Mouse (Mus musculus): Measurements from ENCODE around the gene Nt5c2. TPM values are rescaled to one million over a fixed set of nuclear protein-coding genes. Genes with fewer than 3 reads are reported as not detected.

The Nt5c2 gene
- polyA plus RNA-seq, 2 experiments: 32.9 to 67.1 TPM

GRCm38 (mm10) chr19:46962171-46962772 is 52.7 kb downstream of the Nt5c2 start:
- H3K27me3 ChIP-seq (ENCODE audit: control insufficient read depth, insufficient read depth, low read length): no peaks in the 10 kb centered on the region
- H3K4me3 ChIP-seq (replicated peaks; ENCODE audit: low read length): peak overlapping the region; percentile 80
- no peaks in the 10 kb centered on the region for H3K9me3 ChIP-seq (ENCODE audit: control insufficient read depth, low read length)
- ATAC-seq (ENCODE audit: low FRiP score, low read depth) (peak; percentile 94), DNase-seq (ENCODE audit: low spot score) (peak; percentile 79)
- peak overlapping the region; percentile 74 for H3K4me2 ChIP-seq (replicated peaks; ENCODE audit: low read depth, low read length, severe bottlenecking)
- no peak for TF ChIP-seq POLR2A (IDR thresholded peaks at IDR 0.05; ENCODE audit: borderline replicate concordance, extremely low read depth, insufficient read depth, insufficient read length)
- H3K4me1 ChIP-seq (ENCODE audit: control insufficient read depth, insufficient read depth, low read length): peaks cover 24% of the 10 kb centered on the region
- H3K27ac ChIP-seq (replicated peaks; ENCODE audit: low read depth, low read length): peak overlapping the region; percentile 97
- peak overlapping the region; percentile 94 for H3K9ac ChIP-seq (ENCODE audit: low read depth, low read length, severe bottlenecking)
- 1% methylated on average over 9 of the region's 54 CpGs for WGBS
- H3K36me3 ChIP-seq (ENCODE audit: control insufficient read depth, insufficient read depth, low read length): no peaks in the 10 kb centered on the region; the same call in 1 of the 2 replicates

GRCm38 (mm10) chr19:46961652-46962051 is 53.3 kb downstream of the Nt5c2 start:
- H3K36me3 ChIP-seq (ENCODE audit: control insufficient read depth, insufficient read depth, low read length): no peaks in the 10 kb centered on the region; the same call in 1 of the 2 replicates
- peak overlapping the region; percentile 80 for H3K4me3 ChIP-seq (replicated peaks; ENCODE audit: low read length)
- no peaks in the 10 kb centered on the region for H3K27me3 ChIP-seq (ENCODE audit: control insufficient read depth, insufficient read depth, low read length)
- peak; percentile 86 for ATAC-seq (ENCODE audit: low FRiP score, low read depth)
- peaks cover 24% of the 10 kb centered on the region for H3K4me1 ChIP-seq (ENCODE audit: control insufficient read depth, insufficient read depth, low read length)
- peak; percentile 84 for DNase-seq (ENCODE audit: low spot score)
- H3K9me3 ChIP-seq (ENCODE audit: control insufficient read depth, low read length): no peaks in the 10 kb centered on the region
- H3K9ac ChIP-seq (ENCODE audit: low read depth, low read length, severe bottlenecking): peak overlapping the region; percentile 94
- H3K27ac ChIP-seq (replicated peaks; ENCODE audit: low read depth, low read length): peak overlapping the region; percentile 97
- WGBS: under 1% methylated on average over 30 of the region's 36 CpGs
- peak; percentile 82; the same call in 1 of the 2 replicates for TF ChIP-seq POLR2A (IDR thresholded peaks at IDR 0.05; ENCODE audit: borderline replicate concordance, extremely low read depth, insufficient read depth, insufficient read length)
- peak overlapping the region; percentile 74 for H3K4me2 ChIP-seq (replicated peaks; ENCODE audit: low read depth, low read length, severe bottlenecking)

GRCm38 (mm10) chr19:46961047-46961651 is 53.8 kb downstream of the Nt5c2 start:
- WGBS: 5% methylated on average over 20 of the region's 22 CpGs
- Histone ChIP-seq H3K4me1 (ENCODE audit: control insufficient read depth, insufficient read depth, low read length) (peaks cover 24% of the 10 kb centered on the region), H3K4me2 (replicated peaks; ENCODE audit: low read depth, low read length, severe bottlenecking) (peak overlapping the region; percentile 74), H3K27me3 (ENCODE audit: control insufficient read depth, insufficient read depth, low read length) (no peaks in the 10 kb centered on the region), H3K36me3 (ENCODE audit: control insufficient read depth, insufficient read depth, low read length) (no peaks in the 10 kb centered on the region; the same call in 1 of the 2 replicates), H3K9ac (ENCODE audit: low read depth, low read length, severe bottlenecking) (peak overlapping the region; percentile 94), H3K27ac (replicated peaks; ENCODE audit: low read depth, low read length) (peak overlapping the region; percentile 97), H3K4me3 (replicated peaks; ENCODE audit: low read length) (peak overlapping the region; percentile 80), H3K9me3 (ENCODE audit: control insufficient read depth, low read length) (no peaks in the 10 kb centered on the region)
- TF ChIP-seq POLR2A (IDR thresholded peaks at IDR 0.05; ENCODE audit: borderline replicate concordance, extremely low read depth, insufficient read depth, insufficient read length): no peak
- DNase-seq (ENCODE audit: low spot score) (no peak), ATAC-seq (ENCODE audit: low FRiP score, low read depth) (no peak)

GRCm38 (mm10) chr19:46960101-46961046 is 54.6 kb downstream of the Nt5c2 start:
- Histone ChIP-seq H3K27me3 (ENCODE audit: control insufficient read depth, insufficient read depth, low read length) (no peaks in the 10 kb centered on the region), H3K9me3 (ENCODE audit: control insufficient read depth, low read length) (no peaks in the 10 kb centered on the region), H3K4me2 (replicated peaks; ENCODE audit: low read depth, low read length, severe bottlenecking) (peak overlapping the region; percentile 74), H3K4me3 (replicated peaks; ENCODE audit: low read length) (peak overlapping the region; percentile 80), H3K4me1 (ENCODE audit: control insufficient read depth, insufficient read depth, low read length) (peaks cover 24% of the 10 kb centered on the region), H3K27ac (replicated peaks; ENCODE audit: low read depth, low read length) (peak overlapping the region; percentile 97; the same call in 1 of the 2 replicates), H3K9ac (ENCODE audit: low read depth, low read length, severe bottlenecking) (peak overlapping the region; percentile 94), H3K36me3 (ENCODE audit: control insufficient read depth, insufficient read depth, low read length) (no peaks in the 10 kb centered on the region; the same call in 1 of the 2 replicates)
- 65% methylated on average over 13 of the region's 13 CpGs for WGBS
- no peak for TF ChIP-seq POLR2A (IDR thresholded peaks at IDR 0.05; ENCODE audit: borderline replicate concordance, extremely low read depth, insufficient read depth, insufficient read length)
- ATAC-seq (ENCODE audit: low FRiP score, low read depth) (no peak), DNase-seq (ENCODE audit: low spot score) (no peak)

- DNase-seq (ENCODE audit: low spot score) (no peak), ATAC-seq (ENCODE audit: low FRiP score, low read depth) (no peak)
- Histone ChIP-seq H3K4me1 (ENCODE audit: control insufficient read depth, insufficient read depth, low read length) (peaks cover 24% of the 10 kb centered on the region), H3K4me2 (replicated peaks; ENCODE audit: low read depth, low read length, severe bottlenecking) (no peak overlapping the region), H3K27me3 (ENCODE audit: control insufficient read depth, insufficient read depth, low read length) (no peaks in the 10 kb centered on the region), H3K9ac (ENCODE audit: low read depth, low read length, severe bottlenecking) (no peak overlapping the region), H3K27ac (replicated peaks; ENCODE audit: low read depth, low read length) (peak overlapping the region; percentile 38; the same call in 1 of the 2 replicates), H3K4me3 (replicated peaks; ENCODE audit: low read length) (no peak overlapping the region), H3K9me3 (ENCODE audit: control insufficient read depth, low read length) (no peaks in the 10 kb centered on the region), H3K36me3 (ENCODE audit: control insufficient read depth, insufficient read depth, low read length) (no peaks in the 10 kb centered on the region; the same call in 1 of the 2 replicates)
- TF ChIP-seq POLR2A (IDR thresholded peaks at IDR 0.05; ENCODE audit: borderline replicate concordance, extremely low read depth, insufficient read depth, insufficient read length): no peak
- WGBS: 69% methylated on average over 3 of the region's 3 CpGs
These were observed 55.4 kb downstream of the Nt5c2 start for GRCm38 (mm10) chr19:46959536-46959935.

Data from limb, embryonic 14.5 days (tissue).